Mouse (Mus musculus) hindbrain, embryonic 15.5 days (tissue): ENCODE measurements around the gene Nectin4. TPM values are rescaled to one million over a fixed set of nuclear protein-coding genes. Genes with fewer than 3 reads are reported as not detected.

Source experiments
- ATAC-seq: fragments of 200-750 bp; cut with Nextera tagmentation; 2 replicates; pipeline ENCODE4 v1.8.0; 2017; ENCODE audit warnings: low read depth, moderate number of reproducible peaks, moderate TSS enrichment; ENCODE audit not compliant: low FRiP score
- H3K27ac ChIP-seq: fragments of 300-500 bp; sonication (generic); replicated peaks from 2 replicates; pipeline ENCODE4 v1.5.1; 2015; ENCODE audit warnings: mild to moderate bottlenecking, inconsistent platforms
- H3K27me3 ChIP-seq: fragments of 300-500 bp; sonication (generic); 2 replicates; pipeline ENCODE4 v1.6.1; 2015; ENCODE audit warnings: control low read depth, inconsistent platforms
- H3K36me3 ChIP-seq: fragments of 300-500 bp; sonication (generic); 2 replicates; pipeline ENCODE4 v1.6.1; 2015; ENCODE audit warnings: control low read depth, inconsistent platforms
- H3K4me1 ChIP-seq: fragments of 300-500 bp; sonication (generic); replicated peaks from 2 replicates; pipeline ENCODE4 v1.6.1; 2015; ENCODE audit warnings: control low read depth, inconsistent platforms
- H3K4me2 ChIP-seq: fragments of 300-500 bp; sonication (generic); 2 replicates; pipeline ENCODE4 v1.6.1; 2015; ENCODE audit warnings: moderate library complexity, mild to moderate bottlenecking, inconsistent platforms
- H3K4me3 ChIP-seq: fragments of 300-500 bp; sonication (generic); 2 replicates; pipeline ENCODE4 v1.5.1; 2015; ENCODE audit warnings: mild to moderate bottlenecking, inconsistent platforms
- H3K9ac ChIP-seq: fragments of 300-500 bp; sonication (generic); 2 replicates; pipeline ENCODE4 v1.6.1; 2015; ENCODE audit warnings: inconsistent platforms
- H3K9me3 ChIP-seq: fragments of 300-500 bp; sonication (generic); 2 replicates; pipeline ENCODE4 v1.6.1; 2016; ENCODE audit warnings: control low read depth, inconsistent platforms
- WGBS: fragments of 180-500 bp; shearing (Covaris S2); methylation state at CpG from one replicate; pipeline ENCODE4 v1.1.7; 2015; 5-methylcytosine and 5-hydroxymethylcytosine counted together
- polyA plus RNA-seq: library from polyadenylated mRNA; unstranded; fragments of >200 nt; fragmentation: Nextera tagmentation; extraction: Ambion mirVana; gene quantifications from 2 replicates; pipeline ENCODE4 v1.2.1, GENCODE M21; 2015

Nectin4 gene
- polyA plus RNA-seq, 1 experiment from 2014 or later: 3.5 TPM

DNA sequence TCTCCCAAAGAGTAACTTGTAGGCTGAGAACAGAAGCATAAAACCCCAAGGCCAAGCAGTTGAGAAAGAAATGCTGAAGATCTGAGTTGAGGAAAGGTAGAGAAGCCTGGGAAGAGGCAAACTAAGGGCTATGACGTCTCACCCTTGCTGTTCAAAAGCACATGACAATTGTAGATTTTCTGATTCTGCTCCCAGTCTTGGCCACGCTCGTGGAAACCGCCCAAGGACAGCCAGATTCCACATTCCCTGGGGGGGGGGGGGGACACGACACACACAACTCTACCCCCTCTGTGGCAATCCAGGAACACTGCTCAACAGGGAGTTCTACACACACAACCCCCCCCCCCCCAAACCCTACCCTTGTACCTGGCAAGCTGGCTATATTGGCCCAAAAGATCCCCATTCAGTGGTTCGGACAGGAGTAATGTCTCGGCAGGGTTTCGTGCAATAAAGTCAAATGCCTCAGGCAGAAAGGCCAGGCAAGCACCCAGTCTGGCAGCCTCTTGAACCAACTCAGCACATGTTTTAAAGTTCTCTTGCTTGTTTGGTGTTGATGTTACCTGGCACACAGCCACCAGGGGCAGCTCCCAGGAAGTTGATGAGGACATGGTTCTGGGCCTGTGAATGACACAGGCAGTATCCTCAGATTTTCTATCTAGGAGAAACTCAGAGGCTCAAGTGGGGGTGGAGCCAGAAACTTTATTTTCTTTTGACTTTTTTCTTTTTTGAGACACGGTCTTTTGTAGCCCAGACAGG lies 25.8 kb upstream of the Nectin4 start:
- peak overlapping the region; percentile 93 for H3K4me2 ChIP-seq
- WGBS: 85% methylated on average over 9 of the region's 9 CpGs
- H3K9me3 ChIP-seq: no peaks in the 10 kb centered on the region
- H3K4me3 ChIP-seq: peak overlapping the region; percentile 93; the same call in 1 of the 2 replicates
- H3K9ac ChIP-seq: no peak overlapping the region
- H3K27ac ChIP-seq: no peak overlapping the region
- 0 out of 2 replicates have a peak, but pooled peaks have one; percentile 2 for ATAC-seq
- H3K27me3 ChIP-seq: no peaks in the 10 kb centered on the region
- H3K36me3 ChIP-seq: peaks cover 45% of the 10 kb centered on the region
- H3K4me1 ChIP-seq: peaks cover 43% of the 10 kb centered on the region

DNA sequence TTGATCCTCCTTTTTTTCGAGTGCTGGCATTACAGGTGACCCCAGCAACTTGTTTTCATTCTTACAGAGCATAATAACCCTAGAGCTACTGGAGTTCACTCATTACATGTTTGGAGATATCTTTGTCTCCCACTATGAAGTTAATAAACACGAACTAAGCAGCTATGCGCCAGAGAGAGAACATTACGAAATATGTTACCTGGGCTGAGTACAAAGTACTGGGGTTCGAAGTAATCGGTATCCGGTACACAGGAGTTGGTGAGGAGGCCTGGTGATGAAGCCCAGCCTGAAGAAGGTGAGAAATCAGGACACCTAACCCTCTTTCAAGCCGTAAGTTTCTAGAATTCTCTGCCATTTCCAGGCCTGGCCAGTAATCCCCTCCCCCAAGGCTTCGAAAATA lies 25.2 kb upstream of the Nectin4 start:
- 79% methylated on average over 9 of the region's 9 CpGs for WGBS
- H3K27ac ChIP-seq: 0 out of 2 replicates have a peak overlapping the region, but pooled peaks have one; percentile 87
- 0 out of 2 replicates have a peak, but pooled peaks have one; percentile 4 for ATAC-seq
- H3K27me3 ChIP-seq: no peaks in the 10 kb centered on the region
- peaks cover 39% of the 10 kb centered on the region for H3K36me3 ChIP-seq
- no peaks in the 10 kb centered on the region for H3K9me3 ChIP-seq
- peak overlapping the region; percentile 73 for H3K9ac ChIP-seq
- peaks cover 43% of the 10 kb centered on the region for H3K4me1 ChIP-seq
- H3K4me3 ChIP-seq: peak overlapping the region; percentile 93
- peak overlapping the region; percentile 93 for H3K4me2 ChIP-seq

DNA sequence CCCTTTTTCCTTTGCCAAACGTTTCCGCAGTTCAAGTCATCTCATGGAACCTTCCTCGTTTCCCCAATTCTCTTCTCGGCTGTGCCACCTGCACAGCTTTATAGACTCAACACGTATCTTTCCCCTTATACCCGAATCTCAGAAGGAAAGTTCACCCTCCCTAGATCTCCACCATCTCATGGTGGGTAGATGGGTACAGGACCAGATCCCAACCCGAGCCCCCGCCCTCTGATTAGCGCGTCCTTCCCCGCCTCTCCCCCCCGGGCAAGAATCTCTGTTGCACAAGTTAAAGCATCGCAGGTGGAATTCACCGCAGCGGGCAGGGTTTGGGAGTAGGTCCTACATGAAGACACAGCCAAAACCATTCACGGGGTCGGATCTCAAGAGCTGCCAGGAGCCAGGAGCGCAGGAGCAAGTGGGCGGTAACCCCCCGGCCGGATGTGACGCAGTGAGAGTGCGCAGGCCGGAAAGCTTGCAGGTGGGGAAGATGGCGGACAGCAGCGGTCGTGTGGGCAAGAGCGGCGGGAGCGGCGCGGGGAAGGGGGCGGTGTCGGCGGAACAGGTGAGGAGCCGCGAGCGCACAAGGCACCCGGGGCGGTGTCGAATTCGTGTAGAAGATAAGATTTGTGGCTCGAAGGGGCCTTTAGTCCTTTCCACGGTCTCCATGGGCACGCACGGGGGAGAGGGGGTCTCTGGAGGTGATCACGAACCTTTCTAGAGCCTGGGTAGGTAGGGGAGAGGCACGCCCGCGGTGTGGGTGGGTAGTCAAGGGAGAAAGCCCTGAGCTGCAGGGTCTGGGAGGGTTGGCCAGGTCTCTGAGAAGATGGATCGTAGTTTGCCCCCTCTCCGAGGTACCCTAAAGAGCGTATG lies 24.4 kb upstream of the Nectin4 start, which contains the start of the genes Nit1 and Pfdn2:
Gene Nit1, minus strand, starts transcription at position 422 of the 870 bp plus-strand sequence.
Gene Pfdn2, plus strand, starts transcription at position 446 of the 870 bp plus-strand sequence.
- H3K9ac ChIP-seq: peak within 1 kb of the TSS; percentile 73
- peaks cover 43% of the 10 kb centered on the region for H3K4me1 ChIP-seq
- ATAC-seq: peak; percentile 93
- WGBS: under 1% methylated on average over 53 of the region's 53 CpGs
- H3K36me3 ChIP-seq: peaks cover 32% of the 10 kb centered on the region
- peak within 1 kb of the TSS; percentile 93 for H3K4me2 ChIP-seq
- no peaks in the 10 kb centered on the region for H3K27me3 ChIP-seq
- peak within 1 kb of the TSS; percentile 93 for H3K4me3 ChIP-seq
- peak within 1 kb of the TSS; percentile 87 for H3K27ac ChIP-seq
- H3K9me3 ChIP-seq: no peaks in the 10 kb centered on the region

DNA sequence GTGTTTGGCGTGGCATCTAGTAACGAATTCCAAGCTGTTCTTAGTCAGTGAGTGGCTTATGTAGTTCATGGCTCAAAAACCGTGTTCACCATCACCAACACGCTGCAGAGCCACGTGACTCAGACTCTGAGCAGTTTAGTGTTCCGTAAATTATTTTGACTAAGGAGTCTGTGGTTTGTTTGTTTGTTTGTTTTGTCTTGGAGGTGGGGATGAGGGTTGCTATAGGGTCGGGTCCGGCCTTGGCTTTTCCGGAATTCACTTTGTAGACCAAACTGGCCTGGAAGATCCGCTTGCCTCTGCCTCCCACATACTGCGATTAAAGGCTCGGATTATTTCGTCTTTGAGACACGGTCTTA lies 23.8 kb upstream of the Nectin4 start:
- peak overlapping the region; percentile 93 for H3K4me2 ChIP-seq
- ATAC-seq: no peak

DNA sequence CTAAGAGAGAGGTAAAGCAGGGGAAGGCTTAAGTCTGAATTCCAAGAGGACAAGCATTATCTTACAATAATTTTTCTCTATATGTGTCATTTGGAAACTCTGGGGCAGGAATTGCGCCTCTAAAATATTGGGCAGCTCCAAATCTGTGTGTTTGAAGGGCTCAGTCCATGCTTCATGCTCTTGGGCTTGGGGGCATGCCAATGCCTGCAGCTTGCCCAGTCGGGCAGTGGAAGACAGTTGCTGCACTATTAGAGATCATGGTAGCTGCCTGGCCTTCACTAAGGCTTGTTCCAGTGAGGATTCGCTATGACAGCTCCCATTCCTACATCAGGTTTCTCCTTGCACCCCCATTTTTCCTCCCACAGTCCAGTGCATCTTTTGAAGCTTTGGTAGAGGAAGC lies 21.2 kb upstream of the Nectin4 start:
- no peak overlapping the region for H3K4me2 ChIP-seq
- H3K27me3 ChIP-seq: no peaks in the 10 kb centered on the region
- H3K36me3 ChIP-seq: 0 out of 2 replicates have a peak, but pooled peaks cover 1% of the 10 kb centered on the region
- WGBS: 88% methylated on average over 3 of the region's 3 CpGs
- H3K9me3 ChIP-seq: no peaks in the 10 kb centered on the region
- H3K27ac ChIP-seq: no peak overlapping the region
- no peak overlapping the region for H3K4me3 ChIP-seq
- no peak overlapping the region for H3K9ac ChIP-seq
- peaks cover 41% of the 10 kb centered on the region for H3K4me1 ChIP-seq
- ATAC-seq: no peak

More for the DNA sequence above, 23.8 kb upstream of the Nectin4 start:
- Histone ChIP-seq H3K9ac (peak overlapping the region; percentile 73), H3K9me3 (no peaks in the 10 kb centered on the region), H3K27me3 (no peaks in the 10 kb centered on the region), H3K27ac (peak overlapping the region; percentile 87; the same call in 1 of the 2 replicates), H3K4me3 (peak overlapping the region; percentile 93), H3K4me1 (peaks cover 43% of the 10 kb centered on the region), H3K36me3 (peaks cover 26% of the 10 kb centered on the region)
- 1% methylated on average over 14 of the region's 14 CpGs for WGBS

DNA sequence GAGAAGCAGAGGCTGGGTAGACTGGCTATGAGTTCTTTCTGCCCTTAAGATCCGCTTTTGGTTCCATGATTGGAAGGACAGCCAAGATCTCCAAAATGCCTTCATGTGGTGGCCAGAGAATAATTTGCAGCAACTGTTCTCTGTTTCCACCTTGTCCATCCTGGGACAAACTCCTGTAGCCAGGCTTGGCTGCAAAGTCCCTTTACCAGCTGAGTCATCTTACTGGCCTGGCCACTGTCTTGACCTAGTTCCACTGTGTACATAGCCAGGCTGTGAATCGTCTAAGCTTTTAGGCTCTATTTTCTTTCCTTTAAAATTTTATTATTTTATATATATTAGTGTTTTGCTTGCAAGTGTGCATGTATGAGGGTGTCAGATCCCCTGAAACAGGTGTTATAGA lies 20.7 kb upstream of the Nectin4 start:
- no peak for ATAC-seq
- WGBS: 94% methylated on average over 2 of the region's 2 CpGs

DNA sequence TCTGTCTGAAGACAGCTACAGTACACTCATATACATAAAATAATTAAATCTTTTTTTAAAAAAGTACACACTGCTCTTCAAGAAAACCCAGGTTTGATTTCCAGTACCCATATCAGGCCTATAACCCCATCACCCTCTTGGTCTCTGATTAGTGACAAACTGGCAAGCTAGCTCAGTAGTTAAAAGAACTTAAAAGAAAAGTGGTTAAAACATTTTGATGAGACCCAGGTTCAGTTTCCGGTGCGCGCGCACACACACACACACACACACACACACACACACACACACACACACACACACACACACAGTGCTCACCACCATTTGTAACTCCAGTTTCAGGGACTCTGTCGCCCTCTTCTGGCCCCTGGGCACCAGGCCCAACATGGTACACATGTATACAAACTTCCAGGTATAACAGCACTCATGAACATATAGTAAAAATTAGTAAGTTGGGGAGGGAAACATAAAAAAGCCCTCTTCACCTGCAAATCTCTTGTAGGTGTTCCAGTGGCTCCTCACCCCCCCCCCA lies 14.0 kb upstream of the Nectin4 start:
- Histone ChIP-seq H3K4me3 (no peak overlapping the region), H3K27me3 (no peaks in the 10 kb centered on the region), H3K27ac (no peak overlapping the region), H3K4me1 (peaks cover 7% of the 10 kb centered on the region), H3K9me3 (no peaks in the 10 kb centered on the region), H3K4me2 (no peak overlapping the region), H3K36me3 (peaks cover 10% of the 10 kb centered on the region; the same call in 1 of the 2 replicates), H3K9ac (no peak overlapping the region)
- no peak for ATAC-seq
- WGBS: 79% methylated on average over 5 of the region's 5 CpGs

More for the DNA sequence above, 20.7 kb upstream of the Nectin4 start:
- no peak overlapping the region for H3K9ac ChIP-seq
- peaks cover 35% of the 10 kb centered on the region for H3K4me1 ChIP-seq
- H3K9me3 ChIP-seq: no peaks in the 10 kb centered on the region
- no peak overlapping the region for H3K4me2 ChIP-seq
- H3K36me3 ChIP-seq: no peaks in the 10 kb centered on the region
- H3K27ac ChIP-seq: no peak overlapping the region
- no peak overlapping the region for H3K4me3 ChIP-seq
- no peaks in the 10 kb centered on the region for H3K27me3 ChIP-seq

DNA sequence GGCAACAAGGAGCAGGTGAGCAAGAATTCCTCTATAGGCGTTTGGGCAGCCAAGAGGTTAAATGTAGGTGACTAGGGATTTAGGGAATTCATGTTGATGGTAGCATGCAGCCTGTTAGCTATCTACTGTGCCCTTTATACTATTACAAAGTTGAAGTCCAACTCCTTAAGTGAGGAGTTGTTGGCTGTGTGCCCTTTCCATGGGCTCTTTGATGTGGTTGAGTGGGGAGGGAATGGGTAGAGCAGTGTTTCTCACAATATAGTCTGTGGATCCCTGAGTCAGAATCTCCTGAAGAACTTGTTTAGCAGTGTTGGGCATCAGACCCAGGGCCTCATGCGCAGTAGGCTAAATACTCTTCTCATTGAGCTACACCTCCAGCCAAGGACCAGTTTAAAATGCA lies 13.1 kb upstream of the Nectin4 start:
- Histone ChIP-seq H3K36me3 (peaks cover 10% of the 10 kb centered on the region; the same call in 1 of the 2 replicates), H3K9me3 (no peaks in the 10 kb centered on the region), H3K4me3 (no peak overlapping the region), H3K4me1 (peaks cover 13% of the 10 kb centered on the region), H3K9ac (no peak overlapping the region), H3K27ac (no peak overlapping the region), H3K4me2 (no peak overlapping the region), H3K27me3 (no peaks in the 10 kb centered on the region)
- 92% methylated on average over 2 of the region's 2 CpGs for WGBS
- ATAC-seq: no peak

DNA sequence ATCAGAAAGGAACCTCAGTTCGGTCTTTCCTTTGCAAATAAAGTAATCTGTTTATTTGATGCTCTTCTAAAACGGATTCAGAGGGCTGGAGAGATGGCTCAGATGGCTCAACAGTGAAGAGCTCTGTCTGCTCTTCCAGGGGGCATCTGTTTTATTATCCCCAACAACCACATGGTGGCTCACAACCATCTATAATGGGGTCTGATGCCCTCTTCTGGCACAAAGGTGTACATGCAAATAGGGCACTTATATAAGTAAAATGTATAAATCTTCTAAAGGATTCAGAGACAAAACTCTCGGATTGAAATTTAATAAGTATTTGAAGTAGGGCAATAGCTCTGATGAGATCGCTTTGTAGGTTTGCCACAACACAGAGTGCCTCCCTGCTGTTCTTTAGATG lies 11.5 kb upstream of the Nectin4 start:
- Histone ChIP-seq H3K36me3 (peaks cover 10% of the 10 kb centered on the region; the same call in 1 of the 2 replicates), H3K9ac (no peak overlapping the region), H3K4me1 (peaks cover 15% of the 10 kb centered on the region), H3K9me3 (no peaks in the 10 kb centered on the region), H3K4me2 (no peak overlapping the region), H3K4me3 (no peak overlapping the region), H3K27ac (no peak overlapping the region), H3K27me3 (no peaks in the 10 kb centered on the region)
- WGBS: 80% methylated on average over 4 of the region's 4 CpGs
- no peak for ATAC-seq

DNA sequence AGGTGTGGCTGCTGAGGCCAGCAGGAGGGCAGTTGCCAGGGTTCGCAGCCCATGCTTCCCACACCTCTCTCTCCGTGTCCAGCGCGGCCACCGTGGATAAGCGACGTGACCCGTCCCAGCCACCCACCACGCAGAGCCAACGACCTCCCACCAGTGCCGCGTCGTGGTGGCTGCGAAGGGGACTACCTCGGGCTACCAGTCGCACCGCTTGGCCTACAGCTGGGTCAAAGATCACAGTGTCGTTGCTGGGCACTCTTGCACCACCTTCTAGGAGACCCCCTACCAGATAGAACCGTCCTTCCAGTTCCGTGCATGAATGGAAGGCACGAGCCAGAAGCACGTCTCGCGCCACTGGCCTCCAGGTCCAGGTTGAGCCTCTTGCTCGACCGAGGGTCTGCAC lies 9.6 kb upstream of the Nectin4 start:
- no peak; the same call in 1 of the 2 replicates for ATAC-seq
- H3K27me3 ChIP-seq: no peaks in the 10 kb centered on the region
- H3K36me3 ChIP-seq: peaks cover 10% of the 10 kb centered on the region; the same call in 1 of the 2 replicates

DNA sequence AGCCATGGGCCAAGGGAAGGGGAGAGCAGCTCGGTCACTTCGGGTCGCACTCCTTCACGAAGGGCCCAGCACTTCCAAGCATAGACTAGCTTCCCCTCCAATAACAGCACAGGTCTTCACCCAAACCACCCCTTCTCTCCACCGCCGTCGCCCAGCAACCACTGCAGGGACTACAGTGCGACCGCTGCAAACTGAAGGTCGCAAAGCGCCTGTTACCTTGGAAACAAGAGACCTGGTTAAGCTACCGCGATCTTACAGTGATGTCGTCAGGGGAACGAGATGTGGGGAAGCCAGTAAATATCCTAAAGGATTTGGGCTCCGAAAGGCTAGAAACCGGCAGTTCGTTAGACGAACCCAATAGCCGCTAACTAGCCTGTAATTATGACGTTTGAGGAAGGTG lies 9.2 kb upstream of the Nectin4 start, which contains the start of gene Klhdc9:
Gene Klhdc9, minus strand, starts transcription at position 143 of the 400 bp plus-strand sequence.
- Histone ChIP-seq H3K9ac (peak within 1 kb of the TSS; percentile 66), H3K27ac (peak within 1 kb of the TSS; percentile 88), H3K4me1 (peaks cover 15% of the 10 kb centered on the region), H3K4me3 (peak within 1 kb of the TSS; percentile 48), H3K9me3 (no peaks in the 10 kb centered on the region), H3K27me3 (no peaks in the 10 kb centered on the region), H3K36me3 (peaks cover 10% of the 10 kb centered on the region; the same call in 1 of the 2 replicates), H3K4me2 (peak within 1 kb of the TSS; percentile 79)
- 0% methylated on average over 21 of the region's 21 CpGs for WGBS
- peak; percentile 95 for ATAC-seq

More for the DNA sequence above, 9.6 kb upstream of the Nectin4 start:
- H3K27ac ChIP-seq: peak overlapping the region; percentile 88
- peaks cover 15% of the 10 kb centered on the region for H3K4me1 ChIP-seq
- no peaks in the 10 kb centered on the region for H3K9me3 ChIP-seq
- peak overlapping the region; percentile 48 for H3K4me3 ChIP-seq
- 3% methylated on average over 26 of the region's 26 CpGs for WGBS
- peak overlapping the region; percentile 79 for H3K4me2 ChIP-seq
- peak overlapping the region; percentile 66 for H3K9ac ChIP-seq
